Mouse (Mus musculus): ENCODE measurements at regions not wholly inside any gene's neighbourhood (a gene's known extent, or its start where the extent isn't known, plus 50 kb on each side); places are given as distances from the start of the nearest gene placed in this dataset.

- Histone ChIP-seq H3K27ac (ENCODE audit: control insufficient read depth, low read depth, low read length) (no peak overlapping the region), H3K4me1 (ENCODE audit: control insufficient read depth in 1 of 2, insufficient read depth in 2 of 2, low read length in 2 of 2) (no peaks in the 10 kb centered on the region), H3K4me3 (ENCODE audit: control insufficient read depth in 1 of 2, insufficient read depth in 1 of 2, low read depth in 2 of 2, low read length in 2 of 2) (no peak overlapping the region), H3K27me3 (ENCODE audit: control insufficient read depth in 1 of 2, insufficient read depth in 2 of 2, low read length in 2 of 2) (peaks cover 2 to 4% of the 10 kb centered on the region in 2 experiments; a peak in 3 of 4 replicates), H3K36me3 (ENCODE audit: control insufficient read depth in 1 of 2, insufficient read depth in 2 of 2, low read length in 2 of 2) (no peaks in the 10 kb centered on the region), H3K9ac (ENCODE audit: control insufficient read depth, low read depth, low read length, poor library complexity, severe bottlenecking) (no peak overlapping the region), H3K79me2 (ENCODE audit: control insufficient read depth, insufficient read depth, low read length, poor library complexity) (no peaks in the 10 kb centered on the region), H3K9me3 (replicated peaks; ENCODE audit: insufficient read depth, low read length) (no peaks in the 10 kb centered on the region)
- no peak for DNase-seq (ENCODE audit: low read depth, low spot score)
- TF ChIP-seq MAX (IDR thresholded peaks at IDR 0.05; ENCODE audit: low read length) (no peak), MYB (IDR thresholded peaks at IDR 0.05; ENCODE audit: low read depth, low read length) (no peak), ZNF384 (IDR thresholded peaks at IDR 0.05; ENCODE audit: low read depth, low read length) (no peak), ZMIZ1 (IDR thresholded peaks at IDR 0.05; ENCODE audit: low read depth, low read length) (no peak), MYC (IDR thresholded peaks at IDR 0.05; ENCODE audit: low read depth, low read length) (no peak), NRF1 (IDR thresholded peaks at IDR 0.05; ENCODE audit: insufficient read depth, low read depth, low read length, poor library complexity, severe bottlenecking) (no peak), GATA1 (IDR thresholded peaks at IDR 0.05; ENCODE audit: low read depth, low read length) (no peak), BHLHE40 (IDR thresholded peaks at IDR 0.05; ENCODE audit: borderline replicate concordance, low read depth, low read length) (no peak), TBP (IDR thresholded peaks at IDR 0.05; ENCODE audit: low read depth, low read length) (no peak), ZKSCAN1 (IDR thresholded peaks at IDR 0.05; ENCODE audit: low read depth, low read length) (no peak)
Observed at GRCm38 (mm10) chr9:52271345-52272116, 103.2 kb upstream of the Zc3h12c start.

DNA sequence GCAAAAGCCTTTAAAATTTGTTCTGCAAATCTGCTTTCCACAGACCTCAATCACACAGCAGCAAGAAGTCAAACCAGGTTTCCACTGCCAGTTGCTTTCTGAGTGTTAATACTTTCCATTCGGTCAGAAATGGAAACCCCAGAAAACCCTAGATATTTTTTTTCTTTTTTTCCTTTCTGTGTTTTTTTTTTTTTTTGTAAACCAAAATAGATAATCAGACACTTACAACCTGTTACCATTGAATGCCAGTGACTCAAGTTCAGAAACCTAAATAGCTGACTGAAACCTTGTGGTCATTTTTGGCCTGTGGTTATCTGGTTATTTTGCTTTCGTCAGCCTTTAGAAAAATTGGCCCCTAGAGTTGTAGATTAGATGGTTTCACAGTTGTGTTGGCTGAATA is 93.2 kb upstream of the Zc3h12c start:
- Histone ChIP-seq H3K27ac (ENCODE audit: control insufficient read depth, low read depth, low read length) (no peak overlapping the region), H3K4me1 (ENCODE audit: control insufficient read depth in 1 of 2, insufficient read depth in 2 of 2, low read length in 2 of 2) (no peaks in the 10 kb centered on the region), H3K27me3 (ENCODE audit: control insufficient read depth in 1 of 2, insufficient read depth in 2 of 2, low read length in 2 of 2) (peaks cover 3 to 7% of the 10 kb centered on the region in 2 experiments), H3K9me3 (replicated peaks; ENCODE audit: insufficient read depth, low read length) (no peaks in the 10 kb centered on the region), H3K4me3 (ENCODE audit: control insufficient read depth in 1 of 2, insufficient read depth in 1 of 2, low read depth in 2 of 2, low read length in 2 of 2) (no peak overlapping the region), H3K9ac (ENCODE audit: control insufficient read depth, low read depth, low read length, poor library complexity, severe bottlenecking) (no peak overlapping the region), H3K36me3 (ENCODE audit: control insufficient read depth in 1 of 2, insufficient read depth in 2 of 2, low read length in 2 of 2) (no peaks in the 10 kb centered on the region), H3K79me2 (ENCODE audit: control insufficient read depth, insufficient read depth, low read length, poor library complexity) (no peaks in the 10 kb centered on the region)
- TF ChIP-seq EP300 (IDR thresholded peaks at IDR 0.05; ENCODE audit: low read depth in 1 of 2, low read length in 2 of 2) = no peak
- no peak for TF ChIP-seq MEF2A (IDR thresholded peaks at IDR 0.05; ENCODE audit: extremely low read depth, insufficient replicate concordance, low read depth, low read length, poor library complexity, severe bottlenecking)
- no peak for TF ChIP-seq POLR2AphosphoS2 (IDR thresholded peaks at IDR 0.05; ENCODE audit: low read length)
- no peak for TF ChIP-seq ETS1 (IDR thresholded peaks at IDR 0.05; ENCODE audit: low read depth, low read length)
- no peak for TF ChIP-seq NELFE (IDR thresholded peaks at IDR 0.05; ENCODE audit: low read depth, low read length)
- no peak for TF ChIP-seq GATA1 (IDR thresholded peaks at IDR 0.05; ENCODE audit: low read depth, low read length)
- no peak for TF ChIP-seq POLR2A (IDR thresholded peaks at IDR 0.05; ENCODE audit: control insufficient read depth in 1 of 2, insufficient read depth in 1 of 2, low read depth in 1 of 2, low read length in 2 of 2, poor library complexity in 1 of 2)
- TF ChIP-seq JUND (IDR thresholded peaks at IDR 0.05; ENCODE audit: low read depth, low read length) = no peak
- TF ChIP-seq MAX (IDR thresholded peaks at IDR 0.05; ENCODE audit: low read length) = no peak
- no peak for TF ChIP-seq MYC (IDR thresholded peaks at IDR 0.05; ENCODE audit: low read depth, low read length)
- no peak for TF ChIP-seq ZMIZ1 (IDR thresholded peaks at IDR 0.05; ENCODE audit: low read depth, low read length)
- TF ChIP-seq RAD21 (IDR thresholded peaks at IDR 0.05; ENCODE audit: low read depth, low read length) = no peak
- TF ChIP-seq TBP (IDR thresholded peaks at IDR 0.05; ENCODE audit: low read depth, low read length) = no peak
- TF ChIP-seq MXI1 (IDR thresholded peaks at IDR 0.05; ENCODE audit: low read depth, low read length) = no peak
- TF ChIP-seq CHD2 (IDR thresholded peaks at IDR 0.05; ENCODE audit: low read length) = no peak
- no peak for TF ChIP-seq ZC3H11A (IDR thresholded peaks at IDR 0.05; ENCODE audit: low read depth, low read length)
- no peak for DNase-seq (ENCODE audit: low read depth, low spot score)
